Mouse (Mus musculus) urinary bladder, postnatal 4 days (tissue): ENCODE measurements around the gene Guk1.
A peak's percentile ranks its signal among the peaks of the same experiment; 100 is the strongest.

Experiments used
- DNase-seq, 2 experiments: peaks; one replicate each; pipeline ENCODE4 v3.0.0; 2021 to 2022; ENCODE audit warnings: low spot score in 2 of 2

Gene Guk1

GRCm38 (mm10) chr11:59210020-59210419, 18.0 kb upstream of the Guk1 start:
- no peak for DNase-seq

GRCm38 (mm10) chr11:59209580-59209979, 17.6 kb upstream of the Guk1 start:
- DNase-seq: peak in 1 of 2 experiments; percentile 59

GRCm38 (mm10) chr11:59209003-59209441, 17.0 kb upstream of the Guk1 start:
- peak; percentile 62 to 70 for DNase-seq

GRCm38 (mm10) chr11:59208153-59208831, 16.3 kb upstream of the Guk1 start, which contains the start of gene 2310033P09Rik:
TSS of gene 2310033P09Rik (plus strand) at chr11:59208321.
- DNase-seq: peak; percentile 91

GRCm38 (mm10) chr11:59202081-59202995, 10.3 kb upstream of the Guk1 start, which contains the start of gene Mrpl55:
TSS of gene Mrpl55 (plus strand) at chr11:59202486.
- DNase-seq: peak; percentile 90 to 96

GRCm38 (mm10) chr11:59201216-59202002, 9.4 kb upstream of the Guk1 start:
- no peak for DNase-seq

GRCm38 (mm10) chr11:59196230-59196629, 4.2 kb upstream of the Guk1 start:
- DNase-seq: no peak

- DNase-seq: peak; percentile 86 to 88
Observed at GRCm38 (mm10) chr11:59191231-59192058, 567 bp downstream of the Guk1 start.

GRCm38 (mm10) chr11:59187706-59188105, 4.3 kb downstream of the Guk1 start:
- no peak for DNase-seq

- DNase-seq: no peak
Observed at GRCm38 (mm10) chr11:59185490-59185889, 6.5 kb downstream of the Guk1 start.

GRCm38 (mm10) chr11:59183821-59184220, 8.2 kb downstream of the Guk1 start:
- peak in 1 of 2 experiments; percentile 52 for DNase-seq

- DNase-seq: peak; percentile 80
Observed at GRCm38 (mm10) chr11:59182864-59183331, 9.1 kb downstream of the Guk1 start, which contains the start of gene Gjc2. TSS of gene Gjc2 (minus strand) at chr11:59183213.

GRCm38 (mm10) chr11:59176921-59177320, 15.1 kb downstream of the Guk1 start:
- no peak for DNase-seq

- DNase-seq: no peak
Observed at GRCm38 (mm10) chr11:59176475-59176874, 15.5 kb downstream of the Guk1 start.

- no peak for DNase-seq
Observed at GRCm38 (mm10) chr11:59174189-59174838, 17.7 kb downstream of the Guk1 start.

- DNase-seq: no peak
Observed at GRCm38 (mm10) chr11:59170549-59170948, 21.5 kb downstream of the Guk1 start.

- no peak for DNase-seq
Observed at GRCm38 (mm10) chr11:59169807-59170206, 22.2 kb downstream of the Guk1 start.

GRCm38 (mm10) chr11:59165616-59166241, 26.3 kb downstream of the Guk1 start:
- DNase-seq: no peak

- no peak for DNase-seq
Observed at GRCm38 (mm10) chr11:59164384-59164783, 27.6 kb downstream of the Guk1 start.
